Mouse (Mus musculus): ENCODE data around the gene Gcnt2. TPM values are rescaled to one million over a fixed set of nuclear protein-coding genes. Genes with fewer than 3 reads are reported as not detected.
"Not testable (repeated sequence)": the region's sequence is repeated elsewhere in the genome, so short reads cannot be mapped to it uniquely, and the experiment has no call there.

Gcnt2 gene
- polyA plus RNA-seq, 1 experiment = 7.5 TPM

- no peak for DNase-seq (ENCODE audit: low read depth)
Observed at GRCm38 (mm10) chr13:40994487-40995263, 135.1 kb downstream of the Gcnt2 start.

GRCm38 (mm10) chr13:40998537-40998936, 139.0 kb downstream of the Gcnt2 start:
- DNase-seq (ENCODE audit: low read depth) = not testable (repeated sequence)

GRCm38 (mm10) chr13:41000140-41000925, 140.8 kb downstream of the Gcnt2 start:
- DNase-seq (ENCODE audit: low read depth) = no peak

- no peak for DNase-seq (ENCODE audit: low read depth)
Observed at GRCm38 (mm10) chr13:41000926-41001639, 141.5 kb downstream of the Gcnt2 start, which contains the start of gene Pak1ip1. Pak1ip1 (plus strand) TSS chr13:41001023.

- no peak for DNase-seq (ENCODE audit: low read depth)
Observed at GRCm38 (mm10) chr13:41002001-41002400, 142.4 kb downstream of the Gcnt2 start.

- DNase-seq (ENCODE audit: low read depth) = peak; percentile 83
Observed at GRCm38 (mm10) chr13:41006244-41006643, 146.7 kb downstream of the Gcnt2 start.

GRCm38 (mm10) chr13:41008271-41008670, 148.7 kb downstream of the Gcnt2 start:
- DNase-seq (ENCODE audit: low read depth) = no peak

- DNase-seq (ENCODE audit: low read depth) = no peak
Observed at GRCm38 (mm10) chr13:41008946-41009345, 149.4 kb downstream of the Gcnt2 start.

Other genes with a start within 250 kb of the Gcnt2 start
- 10.5 and 21.0 TPM in 2 replicates for gene Tfap2a, start 121.4 kb upstream of the Gcnt2 start, polyA plus RNA-seq (2012; rRNA removed)
- 37.1 and 46.5 TPM in 2 replicates for gene Pak1ip1, start 141.3 kb downstream of the Gcnt2 start, polyA plus RNA-seq (2012; rRNA removed)
- 119 and 141 TPM in 2 replicates for gene Tmem14c, start 156.5 kb downstream of the Gcnt2 start, polyA plus RNA-seq (2012; rRNA removed)
- 0.58 and 0.61 TPM in 2 replicates for gene Mak, start 220.0 kb downstream of the Gcnt2 start, polyA plus RNA-seq (2012; rRNA removed)